Mouse (Mus musculus): ENCODE results near the gene Prl6a1.

The Prl6a1 gene

GRCm38 (mm10) chr13:27312334-27313225 lies at the start of gene Prl6a1:
Prl6a1 (plus strand) TSS chr13:27312627.
- DNase-seq (ENCODE audit: low spot score) = no peak

- DNase-seq (ENCODE audit: low spot score) = no peak
Measured at GRCm38 (mm10) chr13:27334989-27335388, 22.6 kb downstream of the Prl6a1 start.

DNA sequence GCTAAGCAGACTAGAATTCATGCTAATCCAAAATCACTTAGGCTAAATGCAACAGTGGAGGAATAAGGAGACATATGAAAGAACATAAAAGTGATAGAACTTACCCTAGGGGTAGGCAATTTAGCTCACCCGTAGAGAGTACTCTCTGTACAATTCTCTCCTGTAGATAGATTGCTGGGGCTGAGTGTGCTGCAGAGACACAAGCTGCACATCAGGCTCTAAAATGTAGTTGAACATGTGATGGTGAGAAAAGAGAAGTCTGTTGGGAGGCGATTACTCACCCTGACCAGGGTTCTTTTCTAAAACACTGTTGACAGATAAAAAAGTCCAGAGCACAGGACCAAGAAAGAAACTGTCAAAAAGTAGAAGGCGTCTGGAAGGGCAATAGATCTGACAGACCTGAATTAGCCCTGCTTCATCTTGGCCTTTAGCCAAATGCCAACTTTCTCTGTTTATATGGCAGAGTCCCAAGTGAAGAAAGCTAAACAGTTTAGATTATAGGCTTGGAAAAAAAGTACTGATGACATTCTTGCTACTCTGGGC lies 30.4 kb downstream of the Prl6a1 start:
- DNase-seq (ENCODE audit: low spot score) = no peak

DNA sequence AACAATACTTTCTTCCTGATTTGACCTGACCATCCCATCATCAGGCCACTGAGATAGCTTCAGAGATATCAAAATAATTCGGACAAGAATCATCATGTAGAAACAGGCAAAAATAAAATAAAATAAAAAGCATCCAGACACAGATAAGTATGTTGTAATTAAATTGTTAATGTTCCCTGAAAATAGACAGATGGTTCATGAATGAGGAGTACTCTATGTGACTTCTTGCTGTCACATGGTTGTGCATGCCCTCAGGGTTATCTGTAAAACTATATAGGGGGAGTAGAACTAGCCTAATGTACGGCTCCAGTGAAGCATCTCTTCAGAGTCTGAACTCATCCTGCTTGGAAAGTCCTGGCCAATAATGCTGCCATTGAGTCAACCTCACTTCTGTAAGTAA lies 32.9 kb downstream of the Prl6a1 start, which contains the start of gene Prl8a2:
Gene Prl8a2 (plus strand): TSS at position 301 of the 400 bp plus-strand sequence.
- no peak for DNase-seq (ENCODE audit: low spot score)
